Mouse (Mus musculus) A20 (cell line): Measurements from ENCODE around the gene Elavl4.

Experiments used
- DNase-seq: peaks from one replicate; pipeline ENCODE4 v3.0.0-alpha.2; 2011; ENCODE audit warnings: low read depth, low spot score

The Elavl4 gene

DNA sequence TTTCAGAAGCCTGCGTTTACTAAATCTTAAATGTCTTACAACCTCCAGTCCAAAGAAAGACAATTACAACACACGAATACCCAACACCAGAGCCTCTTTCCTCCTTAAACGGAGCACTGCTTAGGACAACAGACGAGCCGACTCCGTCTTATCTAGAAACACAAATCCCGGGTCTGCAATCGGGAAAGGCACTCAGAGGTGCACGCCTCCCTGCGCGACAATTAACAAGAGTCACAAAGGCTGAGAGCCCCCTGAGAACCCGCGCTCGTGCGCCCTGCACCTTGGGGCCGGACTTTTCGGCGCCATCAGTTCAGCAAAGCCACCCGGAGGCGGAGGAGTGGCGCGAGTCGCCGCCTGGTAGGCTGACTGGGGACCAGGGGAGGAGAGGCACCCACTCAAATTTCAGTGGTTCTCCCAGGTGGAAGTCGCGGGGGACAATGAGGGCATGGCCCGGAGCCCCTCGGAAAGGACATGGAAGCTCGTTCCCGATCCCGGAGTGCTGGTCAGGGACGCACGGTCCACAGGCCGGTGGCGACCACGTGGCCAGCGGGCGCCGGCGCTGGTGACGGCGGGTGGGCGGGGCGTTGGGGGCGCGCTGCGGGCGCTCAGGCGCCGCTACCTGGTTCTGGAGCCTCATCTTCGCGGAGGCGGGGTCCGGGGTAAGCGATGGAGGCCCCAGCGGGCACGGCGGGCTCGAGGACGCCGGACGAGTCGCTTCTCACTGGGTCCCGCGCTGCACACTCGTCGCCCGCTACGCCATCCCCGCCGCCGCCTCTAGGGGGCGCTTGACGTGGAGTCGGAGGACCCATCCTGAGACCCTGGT is at the start of gene Elavl4:
Gene Elavl4 (minus strand): TSS at position 732 of the 823 bp plus-strand sequence.
- no peak for DNase-seq

DNA sequence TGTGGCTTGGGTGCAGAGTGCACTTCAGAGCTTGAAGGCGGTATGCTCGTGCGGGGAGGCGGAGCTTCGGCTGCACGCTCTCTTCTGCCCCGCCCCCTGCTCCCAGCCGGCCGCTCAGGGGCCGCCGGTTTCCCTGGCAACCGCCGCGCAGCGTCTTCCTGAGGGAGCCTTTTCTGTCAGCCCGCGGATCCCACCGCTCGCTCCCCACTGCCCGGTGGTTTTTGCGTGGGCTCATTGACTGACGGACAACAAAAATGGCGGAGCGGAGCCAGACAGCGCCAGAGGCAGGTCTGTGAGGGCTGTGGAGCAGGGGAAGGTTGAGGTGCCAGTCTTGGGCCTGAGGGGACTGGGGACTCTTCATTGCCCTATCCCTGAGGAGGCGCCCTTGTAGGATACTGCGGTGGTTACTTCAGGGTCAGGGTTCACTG is 45.9 kb upstream of the Elavl4 start, which contains the start of gene Agbl4:
Gene Agbl4 (plus strand): TSS at position 44 of the 428 bp plus-strand sequence.
- no peak for DNase-seq

DNA sequence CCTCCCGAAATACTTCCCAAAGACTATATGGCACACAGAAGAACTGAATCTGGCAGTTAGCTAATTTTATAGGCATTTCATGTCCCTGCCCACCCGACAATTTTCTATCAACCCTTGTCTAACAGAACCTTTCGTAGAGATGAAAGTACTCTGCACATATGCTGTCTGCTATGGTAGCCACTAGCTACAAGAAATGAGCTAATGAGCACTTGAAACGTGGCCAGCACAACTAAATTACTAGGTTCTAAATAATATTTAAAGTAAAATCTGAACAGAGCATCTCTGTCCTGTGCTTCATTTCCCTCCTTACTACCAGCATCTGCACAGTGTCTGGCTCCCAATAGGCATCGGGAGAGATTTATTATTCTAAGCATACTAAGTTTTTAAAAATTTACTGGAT is 44.5 kb upstream of the Elavl4 start:
- no peak for DNase-seq

DNA sequence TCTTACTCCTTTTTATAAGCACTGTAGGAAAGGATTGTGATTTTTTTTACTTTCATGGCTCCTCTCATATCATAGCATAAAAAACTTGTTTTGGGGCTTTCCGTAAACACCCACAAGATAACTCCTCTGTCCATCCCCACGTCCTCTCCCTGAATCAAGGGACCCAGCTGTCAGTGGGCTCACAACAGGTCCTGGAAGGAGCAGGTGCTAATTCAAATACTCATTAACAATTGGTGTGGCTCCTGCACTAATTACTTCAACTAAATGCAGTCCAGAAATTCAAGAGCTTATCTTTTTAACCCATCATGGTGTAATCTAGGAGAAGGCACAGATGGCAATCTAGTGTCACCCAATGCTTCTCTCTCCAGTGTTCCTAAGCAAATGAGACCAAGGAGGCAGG is 8.9 kb upstream of the Elavl4 start:
- no peak for DNase-seq

DNA sequence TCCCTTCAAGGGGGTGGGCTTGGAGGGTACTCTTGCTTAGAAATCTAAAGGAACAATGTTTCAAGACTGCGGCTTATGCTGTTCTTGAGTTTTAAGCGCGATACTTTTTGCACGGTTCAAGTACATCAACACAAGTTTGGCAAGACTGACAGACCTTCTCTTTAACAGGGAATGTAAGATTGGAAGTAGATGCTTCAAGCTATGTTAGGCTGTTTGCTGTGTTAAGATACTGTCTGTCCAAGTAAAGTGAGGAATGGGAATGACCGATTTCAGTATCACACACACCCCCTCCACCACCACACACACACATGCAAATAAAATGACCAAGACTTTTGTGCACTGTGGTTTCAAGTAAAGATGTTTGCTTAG is 276 bp upstream of the Elavl4 start:
- DNase-seq = no peak

DNA sequence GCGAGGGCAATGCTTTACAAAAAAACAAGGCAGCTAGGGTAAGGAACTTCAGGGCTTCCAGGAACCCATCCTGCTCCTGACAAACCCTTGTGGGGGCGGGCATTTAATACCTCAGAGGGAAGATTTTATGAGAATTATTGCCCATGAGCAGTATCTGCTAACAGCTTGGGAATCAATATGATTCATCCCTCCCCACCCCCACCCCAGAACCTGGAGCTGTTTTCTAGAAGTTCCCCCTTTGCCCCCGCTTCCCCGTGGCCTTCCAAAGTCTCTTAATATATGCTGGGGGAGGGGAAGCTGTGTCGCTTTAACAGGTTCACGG is 892 bp downstream of the Elavl4 start:
- no peak for DNase-seq

DNA sequence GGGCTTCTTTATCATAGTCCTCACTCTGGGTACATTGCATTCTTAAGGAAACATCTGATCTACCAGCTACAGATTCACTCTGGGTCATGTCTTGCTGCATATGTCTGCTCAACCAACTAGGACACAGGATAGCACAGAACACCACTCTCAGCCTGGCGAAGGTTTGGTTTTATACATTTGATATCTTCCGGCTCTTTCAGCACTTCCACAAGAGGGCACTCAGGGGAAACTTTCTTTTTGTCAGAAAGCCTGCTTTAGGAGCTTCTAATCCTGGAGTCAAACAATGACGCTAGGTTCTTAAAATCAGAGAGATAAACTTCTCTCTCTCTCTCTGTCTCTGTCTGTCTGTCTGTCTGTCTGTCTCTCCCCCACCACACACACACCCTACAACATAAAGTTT is 27.8 kb downstream of the Elavl4 start:
- no peak for DNase-seq

DNA sequence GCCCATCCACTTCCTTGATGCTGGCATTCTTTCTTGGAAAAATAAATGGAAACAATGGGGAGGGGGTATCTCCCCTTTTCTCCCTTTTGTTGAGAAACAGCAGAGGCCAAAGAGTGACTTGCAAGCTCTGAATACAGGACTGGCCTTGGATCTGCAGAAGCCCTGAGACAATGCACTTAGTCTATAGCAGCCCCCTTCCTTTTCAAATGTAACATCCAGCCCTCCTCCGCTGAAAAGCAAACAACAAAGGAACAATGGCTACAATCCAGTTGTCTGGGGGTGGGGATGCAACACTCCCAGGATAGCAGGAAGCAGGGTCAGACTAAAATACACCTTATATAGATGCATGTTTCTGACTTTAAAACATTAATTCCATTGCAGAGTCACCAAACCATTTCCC is 39.6 kb downstream of the Elavl4 start:
- DNase-seq = no peak

DNA sequence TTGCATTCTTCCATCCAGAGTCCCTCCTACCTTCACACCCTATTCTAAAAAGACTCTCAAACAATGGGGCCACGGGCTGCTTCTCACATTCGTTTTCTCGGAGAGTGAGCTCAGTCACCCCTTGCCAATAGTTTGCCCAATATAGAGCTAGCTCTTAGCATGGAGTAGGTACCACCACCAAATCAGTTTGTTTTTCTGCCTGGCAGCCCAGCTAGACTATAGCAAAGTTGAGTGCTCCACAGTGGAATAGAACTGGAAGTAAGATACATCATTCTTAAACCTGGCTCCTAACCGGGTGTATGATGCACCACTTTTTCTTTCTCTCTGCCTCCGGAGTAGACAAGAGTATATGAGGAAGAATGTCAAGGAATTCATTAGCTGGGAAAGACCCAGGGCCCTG is 44.7 kb downstream of the Elavl4 start:
- DNase-seq = no peak

DNA sequence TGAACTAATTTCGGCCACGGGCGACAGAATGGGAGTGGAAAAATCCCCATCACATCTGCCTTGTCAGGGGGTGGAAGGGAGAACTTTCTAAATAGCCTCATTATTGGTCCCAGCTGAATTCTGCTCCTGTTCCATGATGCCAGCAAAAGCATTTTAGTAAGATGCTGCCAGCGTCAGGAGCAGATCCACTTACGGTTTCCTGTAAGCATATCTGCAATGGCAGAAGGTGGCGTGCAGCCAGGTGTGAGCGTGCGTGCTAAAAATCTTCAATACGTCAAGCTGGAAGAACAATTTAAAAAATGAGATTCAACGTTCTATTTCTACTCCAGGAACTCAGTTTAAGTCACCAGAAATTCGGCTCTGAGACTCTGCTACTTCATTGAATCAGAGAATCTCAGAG is 45.1 kb downstream of the Elavl4 start:
- no peak for DNase-seq

DNA sequence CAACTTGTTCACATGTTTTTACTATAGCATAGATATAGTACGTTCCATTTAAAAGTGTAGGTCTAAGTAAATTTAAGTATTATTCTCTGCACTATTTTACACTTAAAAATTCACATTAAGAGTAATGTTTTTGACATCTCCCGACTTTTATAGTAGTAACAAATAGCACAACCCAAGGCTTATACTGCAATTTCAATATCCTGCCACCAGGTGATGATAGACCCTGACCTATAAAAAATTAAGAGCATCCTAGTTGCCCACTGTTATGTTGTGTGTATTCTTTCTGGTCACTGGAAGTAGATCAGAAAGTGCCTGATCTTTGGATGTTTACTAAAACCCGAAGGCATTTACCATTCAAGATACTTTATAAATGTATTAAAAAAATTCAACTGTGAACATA is 55.9 kb downstream of the Elavl4 start:
- DNase-seq = no peak

DNA sequence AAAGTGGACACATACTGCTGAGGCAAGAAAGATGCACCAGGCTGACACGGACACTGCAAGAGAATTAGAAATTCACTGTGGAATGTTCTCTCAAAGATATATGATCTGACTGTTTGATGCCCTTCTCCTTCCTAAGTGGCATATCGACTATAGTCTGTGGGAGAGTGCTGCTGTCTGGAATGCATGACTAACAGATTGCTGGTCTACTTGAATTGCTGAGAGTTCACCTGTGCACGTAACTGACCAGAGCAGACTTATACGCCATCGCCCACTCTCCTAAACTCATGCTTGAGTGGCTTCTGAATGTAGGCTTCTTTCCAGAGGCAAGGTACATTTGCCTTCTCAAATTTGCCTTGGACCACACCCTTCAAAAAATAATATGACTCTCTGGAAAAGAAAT is 58.5 kb downstream of the Elavl4 start:
- DNase-seq = no peak

DNA sequence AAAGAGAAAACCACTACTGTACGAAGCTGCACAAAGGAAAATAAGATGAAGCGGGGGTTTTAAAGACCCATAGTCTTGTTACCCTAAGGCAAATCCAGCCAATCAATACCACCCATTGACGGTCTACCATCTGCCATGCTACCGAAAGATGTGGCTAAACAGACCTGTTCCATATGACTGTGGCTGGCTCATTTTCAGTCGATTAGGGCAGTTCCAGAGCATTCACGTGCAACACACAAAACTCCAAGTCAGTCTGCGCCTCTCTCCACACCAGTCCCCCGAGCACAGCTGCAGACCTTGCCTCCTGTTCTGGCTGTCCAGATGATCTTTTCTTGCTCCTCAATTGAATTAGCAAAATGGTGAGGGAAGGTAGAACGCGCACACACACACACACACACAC is 59.2 kb downstream of the Elavl4 start:
- no peak for DNase-seq

DNA sequence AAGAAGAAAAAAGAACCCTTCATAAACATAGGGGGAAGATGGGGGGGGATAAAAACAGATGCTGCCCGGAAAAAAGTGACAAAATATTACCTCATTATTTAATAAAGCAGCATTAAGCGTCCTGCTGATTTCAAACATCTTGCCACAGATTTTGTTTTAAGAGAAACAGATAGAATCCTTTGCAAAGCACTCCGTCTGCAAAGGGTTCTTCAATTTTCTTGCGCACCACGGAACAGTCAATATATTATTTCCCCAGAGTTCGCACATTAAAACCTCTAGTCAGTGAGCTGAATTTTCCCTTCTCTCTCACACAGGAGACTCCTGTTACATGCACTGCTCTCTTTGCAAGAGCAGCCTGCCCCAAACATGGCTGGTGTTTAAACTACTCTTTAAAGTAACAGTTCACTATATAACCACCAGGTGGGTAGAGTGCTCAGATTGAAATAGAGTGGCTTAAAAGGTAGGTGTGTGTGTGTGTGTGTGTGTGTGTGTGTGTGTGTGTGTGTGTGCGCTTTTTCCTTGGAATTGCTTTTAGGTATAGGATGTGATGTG is 61.1 kb downstream of the Elavl4 start:
- no peak for DNase-seq

DNA sequence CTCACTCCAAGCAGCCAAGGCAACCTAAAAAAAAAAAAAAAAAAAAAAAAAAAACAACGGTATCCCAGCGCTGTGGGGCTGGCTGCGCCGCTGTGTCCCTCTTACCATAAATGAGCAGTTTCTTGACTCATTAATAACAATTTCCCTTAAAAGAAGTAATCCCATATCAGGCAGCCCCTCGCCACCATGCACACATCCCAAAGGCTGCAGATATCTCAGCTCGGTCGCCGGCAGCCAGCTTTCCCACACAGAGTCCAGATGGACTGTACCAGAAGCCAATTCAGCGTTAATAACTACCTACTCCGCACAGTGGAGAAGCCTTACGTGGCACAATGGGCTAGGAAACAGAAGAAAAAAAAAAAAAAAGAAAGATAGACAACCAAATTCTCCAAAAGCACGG is 61.7 kb downstream of the Elavl4 start:
- no peak for DNase-seq

DNA sequence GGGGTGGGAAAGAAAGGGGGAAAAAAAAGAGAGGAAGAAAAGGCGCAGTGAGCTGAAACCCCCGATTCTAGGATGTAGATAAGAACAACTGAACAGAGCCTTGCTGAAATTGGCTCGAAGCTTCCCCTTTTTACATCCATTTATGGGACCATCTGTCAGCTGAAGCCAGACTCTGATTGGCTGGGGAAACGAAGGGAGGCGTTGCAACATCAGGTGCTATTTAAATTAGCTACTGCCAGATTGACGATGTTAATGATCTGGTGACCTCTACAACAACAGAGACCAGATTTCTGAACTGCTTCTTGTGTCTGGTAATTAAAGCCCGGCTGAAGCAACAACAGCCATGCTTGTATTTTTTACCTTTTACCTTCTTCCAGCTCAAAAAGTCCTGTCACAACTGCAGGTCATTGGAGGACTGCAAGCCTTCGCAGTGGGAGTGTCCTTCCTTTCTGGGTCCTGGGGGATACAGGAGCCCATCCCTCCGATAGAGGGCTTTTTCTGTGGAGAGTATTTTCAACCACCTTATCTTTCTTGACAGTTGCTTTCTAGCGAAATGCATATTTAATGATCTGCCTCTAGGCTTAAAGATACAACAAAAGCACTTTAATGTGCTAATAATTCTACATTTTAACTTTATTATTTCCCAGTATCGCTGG is 64.2 kb downstream of the Elavl4 start:
- DNase-seq = no peak

DNA sequence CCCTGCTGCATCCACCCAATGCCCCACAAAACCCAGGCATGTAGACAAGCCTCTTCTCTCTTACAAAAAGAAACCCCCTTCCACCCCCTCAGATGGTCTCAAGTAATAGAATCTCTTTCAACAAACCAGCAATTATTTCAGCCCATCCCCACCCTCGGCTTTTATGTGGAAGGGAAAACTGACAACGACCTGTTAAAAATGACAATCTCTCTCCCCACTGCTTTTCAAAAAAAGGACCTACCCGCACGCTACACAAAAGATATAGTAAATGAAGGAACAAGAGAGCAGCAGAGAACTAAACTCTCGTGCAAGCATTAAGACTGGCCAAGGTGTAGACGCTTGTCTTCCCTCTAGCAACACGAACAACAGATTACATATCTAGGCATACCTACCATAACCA is 64.9 kb downstream of the Elavl4 start:
- no peak for DNase-seq

DNA sequence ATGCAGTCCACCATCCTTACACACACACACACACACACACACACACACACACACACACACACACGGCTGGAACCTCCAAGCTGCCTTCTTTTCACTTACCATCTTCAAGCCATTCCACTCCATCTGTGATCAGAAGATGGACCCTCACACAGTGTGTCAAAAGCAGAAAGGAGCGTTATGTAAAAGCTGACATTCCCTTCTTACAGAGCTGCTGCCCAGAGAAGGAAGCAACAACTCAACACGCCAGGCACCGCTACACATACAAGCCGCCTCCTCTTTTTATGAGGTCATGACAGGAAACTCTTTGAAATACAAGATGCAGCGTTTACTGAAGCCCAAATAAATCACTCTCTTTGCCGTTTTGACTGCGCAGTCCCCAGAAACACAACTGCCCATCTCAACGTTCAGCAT is 65.3 kb downstream of the Elavl4 start:
- DNase-seq = no peak

DNA sequence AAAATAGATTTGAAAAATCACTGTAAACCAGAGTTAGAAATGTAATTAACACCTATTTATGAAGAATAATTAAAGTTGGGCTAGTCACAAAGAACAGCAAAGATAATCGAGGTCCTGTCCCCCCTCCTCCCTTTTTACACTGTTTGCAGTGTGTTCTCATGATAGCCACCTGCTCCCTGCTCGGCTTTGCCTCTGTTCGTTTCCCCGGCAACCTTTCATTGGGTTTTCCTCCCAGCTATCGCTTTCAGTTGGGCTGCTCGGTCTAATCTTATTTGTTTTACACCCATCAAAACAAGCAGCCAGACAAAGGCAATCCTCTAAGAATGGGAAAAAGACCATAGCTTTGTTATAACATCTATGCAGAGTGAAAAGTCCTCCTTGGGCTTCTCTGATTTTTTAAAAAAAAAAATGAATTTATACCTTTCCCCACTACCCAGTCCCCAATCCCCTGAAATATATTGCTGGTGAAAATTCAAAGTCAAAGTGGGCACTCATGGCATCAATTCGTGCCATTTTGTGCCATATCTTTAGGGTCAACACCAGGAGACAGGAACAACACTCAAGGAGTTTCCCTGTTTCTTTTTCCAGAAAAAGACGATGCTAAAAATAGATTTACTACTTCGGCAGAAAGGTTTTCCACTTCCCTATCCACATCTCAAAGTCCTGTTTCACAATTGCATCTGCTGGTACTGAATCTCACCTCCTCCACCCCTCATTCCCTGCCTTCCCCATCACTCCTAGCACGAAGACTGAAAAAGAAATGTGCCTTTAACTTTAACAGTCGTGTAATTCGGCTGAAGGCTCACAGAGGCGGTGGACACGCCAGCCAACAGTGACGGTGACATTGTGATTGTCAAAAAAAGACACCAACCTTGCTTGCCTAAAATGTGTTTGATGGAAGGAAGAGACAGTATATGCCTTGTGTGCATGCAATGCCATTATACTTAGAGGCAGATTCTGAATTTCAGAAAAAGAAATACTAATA is 66.1 kb downstream of the Elavl4 start:
- DNase-seq = no peak

DNA sequence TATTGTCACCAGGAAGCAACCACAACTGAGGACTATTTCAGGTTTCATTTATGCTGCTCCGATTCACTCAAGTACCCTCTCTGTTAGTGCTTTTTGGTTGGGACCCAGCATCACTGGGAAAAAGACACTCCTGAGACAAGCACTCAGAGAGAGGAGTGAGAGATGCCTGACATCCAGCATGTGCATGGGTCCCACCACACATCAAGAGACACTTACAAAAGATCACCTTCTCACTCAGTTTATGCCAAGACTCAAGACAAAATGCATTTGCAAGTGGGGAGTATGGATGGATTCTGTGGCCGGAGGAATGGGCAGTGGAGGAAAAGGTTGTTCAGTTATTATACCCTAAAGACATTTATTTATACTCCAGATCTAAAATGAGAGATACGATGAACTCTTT is 67.3 kb downstream of the Elavl4 start:
- DNase-seq = no peak

DNA sequence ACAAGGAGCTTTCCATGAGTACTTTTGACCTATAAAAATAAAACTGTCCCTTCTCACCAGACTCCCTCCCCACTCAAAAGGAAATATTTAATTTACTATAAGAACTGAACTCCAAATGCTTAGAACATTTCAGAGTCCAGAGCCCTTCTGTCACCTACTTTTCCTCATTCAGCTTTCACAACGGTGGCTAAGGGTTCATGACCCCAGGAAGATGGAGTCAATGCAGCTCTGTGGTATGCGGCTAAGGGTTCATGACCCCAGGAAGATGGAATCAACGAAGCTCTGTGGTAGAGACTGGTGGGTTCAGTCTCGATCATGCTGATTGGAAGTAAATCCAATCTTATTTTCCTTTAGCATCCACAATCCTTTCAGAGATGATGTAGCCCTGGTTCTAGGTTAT is 81.7 kb downstream of the Elavl4 start:
- no peak for DNase-seq
